Mouse (Mus musculus) cortical plate, adult 2 months (tissue): ENCODE data around the gene Hes1.

Experiments used
- CTCF ChIP-seq: fragments of 200-500 bp; IDR thresholded peaks from 2 replicates; pipeline ENCODE4 v1.5.1; 2011; ENCODE audit warnings: mild to moderate bottlenecking, control low read depth, low read length; ENCODE audit not compliant: insufficient read depth; ENCODE audit errors: extremely low read depth
- POLR2A ChIP-seq: fragments of 200-500 bp; IDR thresholded peaks from 2 replicates; pipeline ENCODE4 v1.6.1; 2011; ENCODE audit warnings: mild to moderate bottlenecking, low read length, control low read depth; ENCODE audit not compliant: insufficient read depth; ENCODE audit errors: extremely low read depth

- TF ChIP-seq CTCF: no peak
- TF ChIP-seq POLR2A: no peak
Observed at GRCm38 (mm10) chr16:30062242-30063030, 1.7 kb upstream of the Hes1 start.
